Mouse (Mus musculus) left cerebral cortex, adult 8-10 months (tissue): ENCODE results near the gene Wnt7b. TPM values are rescaled to one million over a fixed set of nuclear protein-coding genes. Genes with fewer than 3 reads are reported as not detected.

Source experiments
- DNase-seq, 2 experiments: peaks; one replicate each; pipeline ENCODE4 v3.0.0; 2022; ENCODE audit warnings: low spot score in 2 of 2
- total RNA-seq, 4 experiments: library from RNA; stranded (reverse); gene quantifications; 2 replicates each; pipeline ENCODE4 v1.2.4; 2022

Gene Wnt7b
- total RNA-seq, 4 experiments from 2014 or later, result 30.9 to 37.9 (median 35.1) TPM

DNA sequence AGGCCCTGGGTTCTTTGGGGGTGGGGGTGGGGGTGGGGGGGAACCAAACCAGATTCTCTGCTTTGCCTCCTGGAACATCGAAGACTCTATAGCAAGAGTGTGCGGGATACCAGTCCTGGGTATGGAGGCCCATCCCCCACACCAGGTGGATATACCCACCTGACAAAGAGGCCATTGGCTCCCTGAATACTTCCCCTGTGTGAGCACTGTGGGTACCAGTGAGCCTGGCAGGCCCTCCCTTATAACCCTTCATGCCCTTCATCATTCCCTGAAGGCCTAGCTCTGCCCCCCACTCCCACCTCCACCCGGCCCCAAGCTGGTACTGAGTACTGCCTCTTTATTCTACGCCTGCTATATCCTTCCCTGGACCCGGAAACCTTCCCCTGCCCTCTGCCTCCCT, 19.7 kb upstream of the Wnt7b start:
- DNase-seq, result no peak

DNA sequence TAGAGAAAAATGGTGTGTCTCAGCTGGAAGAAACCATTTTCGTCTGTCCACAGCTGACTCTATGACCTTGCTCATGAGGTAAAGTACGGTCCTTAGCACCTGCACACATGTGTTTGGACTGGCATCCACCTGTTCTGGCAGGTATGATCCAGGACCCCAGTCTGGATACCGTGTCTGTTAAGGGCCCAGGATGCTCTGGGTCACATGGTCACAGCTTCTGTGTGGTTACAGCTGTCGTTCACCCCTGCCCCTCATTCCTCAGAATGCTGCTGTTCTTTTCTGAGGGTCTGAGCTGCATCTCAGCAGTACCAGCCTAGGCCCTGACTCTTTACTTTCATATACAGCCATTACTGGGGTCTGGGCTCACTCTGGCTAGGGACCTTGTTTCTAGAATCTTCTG, 18.9 kb upstream of the Wnt7b start:
- DNase-seq, result no peak

DNA sequence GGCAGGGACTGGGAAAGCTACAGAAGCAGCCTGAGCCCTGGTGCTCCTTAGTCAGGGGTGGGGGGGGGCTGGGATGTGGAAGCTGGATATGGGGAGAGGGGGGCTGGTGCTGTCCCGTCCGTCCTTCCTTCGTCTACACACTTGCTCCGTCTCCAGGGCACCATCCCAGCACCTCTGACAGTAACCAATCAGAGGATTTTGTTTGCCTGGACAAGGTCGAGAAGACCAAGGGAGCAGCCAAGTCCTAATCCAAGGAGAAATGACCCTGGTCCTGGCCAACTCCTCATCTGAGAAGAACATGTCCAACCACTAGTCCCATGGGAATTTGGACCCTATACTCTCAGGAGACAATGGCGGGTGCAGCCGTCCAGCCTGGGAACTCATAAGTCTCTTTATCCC, 18.4 kb upstream of the Wnt7b start:
- DNase-seq, result no peak

DNA sequence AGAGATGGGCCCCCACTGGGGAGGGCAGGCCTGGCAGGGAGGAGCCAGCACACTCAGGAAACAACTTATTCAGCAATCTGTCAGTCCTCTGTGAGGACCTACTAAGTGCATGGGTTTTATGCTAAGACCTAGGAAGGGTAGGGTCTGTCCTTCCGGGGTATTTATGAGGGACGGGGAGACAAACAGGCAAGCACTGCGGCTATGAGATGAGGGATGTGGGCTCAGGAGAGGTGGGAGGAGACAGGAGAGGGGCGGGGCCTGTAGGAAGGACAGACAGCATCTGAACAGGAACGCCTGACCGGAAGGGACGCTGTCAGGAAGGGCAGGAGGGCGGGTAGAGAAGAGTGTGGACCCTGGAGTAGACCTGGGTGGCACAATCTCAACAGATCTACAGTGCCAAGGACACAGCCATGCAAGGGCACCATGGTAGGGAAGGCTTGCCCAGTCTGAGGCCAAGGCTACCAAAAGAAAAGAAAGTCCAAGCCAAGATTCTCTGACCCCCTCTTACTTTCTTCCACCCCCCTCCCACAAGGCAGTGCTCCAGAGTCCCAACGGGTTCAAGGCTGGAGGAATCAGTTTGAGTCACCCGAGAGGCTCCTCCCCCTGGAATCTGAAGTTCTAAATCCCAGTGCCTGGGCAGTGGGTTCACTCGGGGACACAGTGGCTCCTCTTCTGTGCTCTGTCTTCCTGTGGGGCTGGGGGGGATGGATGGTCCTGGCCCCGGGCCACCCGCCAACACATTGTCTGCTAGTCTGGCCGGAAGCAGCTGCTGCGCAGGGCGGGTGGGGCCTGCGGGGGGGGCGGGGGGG, 17.8 kb upstream of the Wnt7b start:
- peak in 1 of 2 experiments; percentile 59 for DNase-seq

DNA sequence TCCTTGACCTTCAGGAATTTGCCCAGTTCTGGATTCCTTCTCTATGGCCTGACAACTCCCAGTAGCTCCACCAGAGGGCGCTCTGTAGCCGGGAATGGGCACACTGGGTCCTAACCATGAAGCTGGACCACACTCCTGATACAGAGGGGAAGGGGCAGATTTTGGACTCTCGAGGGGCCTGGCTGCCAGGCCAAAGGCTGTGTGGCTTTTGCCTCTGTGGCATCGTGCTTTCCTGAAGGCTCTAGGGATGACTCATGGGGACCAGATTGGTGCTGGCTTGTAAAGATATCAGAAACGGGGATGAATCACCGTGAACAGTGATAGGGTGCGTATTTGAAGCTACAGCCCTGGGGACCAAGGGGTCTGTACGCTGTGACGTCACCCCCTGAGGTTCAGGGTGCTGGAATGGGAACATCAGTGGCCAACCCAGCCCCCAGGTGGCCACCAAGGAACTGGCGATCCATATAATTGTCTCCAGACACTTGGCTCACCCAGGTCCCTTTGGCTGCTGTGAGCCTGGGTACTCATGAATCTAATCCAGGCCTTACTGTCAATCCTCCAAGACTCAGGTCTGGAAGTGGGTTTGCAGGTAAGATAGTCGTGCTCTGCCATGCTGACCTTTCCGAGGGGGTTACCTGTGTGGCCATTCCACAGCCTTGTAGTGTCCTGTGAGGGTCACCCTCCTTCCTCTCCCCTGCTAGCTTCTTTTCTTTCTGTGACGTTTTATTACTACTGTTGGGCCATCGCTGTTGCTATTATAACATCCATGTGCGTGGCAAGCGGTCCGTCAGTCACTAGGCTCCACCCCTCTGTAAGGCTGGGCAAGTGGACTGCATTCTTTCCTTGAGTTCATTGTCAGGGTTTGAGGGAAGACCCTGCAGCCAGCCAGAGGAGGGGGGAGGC, 17.0 kb upstream of the Wnt7b start:
- peak in 1 of 2 experiments; percentile 76 for DNase-seq

DNA sequence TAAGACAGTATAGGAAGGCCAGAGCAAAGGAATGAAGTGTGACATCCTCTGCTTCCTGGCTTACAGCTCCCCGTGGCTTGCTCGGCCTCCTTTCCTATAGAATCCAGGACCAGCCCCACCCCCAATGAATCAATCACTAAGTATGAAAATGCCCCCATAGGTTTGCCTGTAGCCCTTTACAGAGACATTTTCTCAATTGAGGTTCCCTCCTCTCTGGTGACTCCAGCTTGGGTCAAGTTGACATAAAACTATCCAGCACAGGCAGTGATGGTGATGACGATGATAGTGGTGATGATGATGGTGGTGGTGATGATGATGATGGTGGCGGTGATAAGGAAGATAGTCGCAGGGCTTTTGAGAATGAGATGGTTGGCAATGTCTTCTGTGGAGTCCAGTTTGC, 16.2 kb upstream of the Wnt7b start:
- DNase-seq, result no peak

DNA sequence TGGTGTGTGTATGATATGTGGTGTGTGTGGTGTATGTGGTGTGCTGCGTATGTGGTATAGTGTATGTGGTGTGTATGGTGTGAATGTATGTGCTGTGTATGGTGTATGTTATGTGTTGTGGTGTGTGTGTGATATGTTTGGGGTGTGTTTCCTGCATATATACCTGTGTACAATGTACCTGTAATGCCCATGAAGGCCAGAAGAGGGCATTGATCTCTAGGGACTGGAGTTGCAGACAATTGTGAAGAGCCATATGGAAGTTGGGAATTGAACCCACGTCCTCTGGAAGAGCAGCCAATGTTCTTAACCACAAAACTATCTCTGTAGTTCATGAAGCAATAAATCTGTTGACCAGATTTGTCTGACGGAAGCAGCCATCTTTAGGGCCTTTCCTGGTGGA, 15.1 kb upstream of the Wnt7b start:
- no peak for DNase-seq

DNA sequence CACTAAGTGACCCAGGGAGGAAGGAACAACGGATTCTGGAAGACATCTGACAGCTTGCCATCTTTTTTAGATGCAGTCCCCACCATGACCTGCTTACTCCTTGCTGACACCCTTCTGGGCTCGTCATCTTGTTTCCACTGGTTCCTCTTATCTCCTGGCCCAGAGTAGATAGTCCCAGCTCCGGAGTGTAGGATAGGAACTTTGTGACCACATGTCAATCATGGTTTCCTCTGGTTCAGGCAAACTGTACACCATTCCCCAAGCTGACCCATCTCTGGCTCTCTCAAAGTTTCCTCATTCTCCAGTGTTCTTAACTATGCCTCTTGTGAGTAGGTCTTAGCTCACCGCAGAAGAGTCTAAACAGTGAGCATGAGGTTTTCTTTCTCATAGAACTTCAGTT, 10.4 kb upstream of the Wnt7b start:
- DNase-seq, result no peak

DNA sequence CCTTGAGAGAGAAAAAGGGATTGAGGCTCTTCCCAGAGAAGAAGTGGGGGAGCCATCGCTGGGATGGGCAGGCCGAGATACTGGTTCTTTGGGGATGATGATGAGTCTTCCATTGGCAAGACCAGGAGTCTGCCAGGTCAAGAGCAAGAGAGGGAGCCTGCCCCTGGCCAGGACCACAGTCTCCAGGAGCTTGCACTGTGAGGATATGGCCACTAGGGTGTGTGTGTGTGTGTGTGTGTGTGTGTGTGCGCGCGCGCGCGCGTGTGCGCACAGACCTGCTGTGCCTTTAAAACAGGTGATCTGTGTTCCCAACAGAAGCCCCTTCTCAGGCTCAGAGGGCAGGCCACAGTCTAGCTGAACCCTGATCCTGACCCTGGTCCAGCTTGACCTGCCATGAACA, 8.6 kb upstream of the Wnt7b start:
- DNase-seq, result no peak

DNA sequence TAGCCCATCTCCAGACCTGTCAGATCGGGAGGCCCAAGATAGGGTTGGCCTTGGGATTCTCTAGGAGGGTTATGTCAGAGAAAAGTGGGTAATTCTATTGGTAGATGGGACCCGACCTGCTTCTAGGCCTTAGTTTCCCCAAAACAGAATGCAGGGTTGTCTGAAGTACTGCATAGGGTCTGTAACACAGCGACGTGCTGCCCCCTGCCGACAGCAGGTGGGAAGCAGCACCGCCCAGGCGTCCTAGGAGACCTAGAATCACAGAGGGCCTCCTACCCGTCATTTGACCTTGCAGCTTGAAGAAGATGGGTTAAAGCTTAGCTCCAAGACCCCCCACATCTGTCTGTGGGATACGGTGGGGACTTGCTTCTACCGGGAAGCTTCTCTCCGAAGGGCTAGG, 1.2 kb upstream of the Wnt7b start:
- peak in 1 of 2 experiments; percentile 64 for DNase-seq

DNA sequence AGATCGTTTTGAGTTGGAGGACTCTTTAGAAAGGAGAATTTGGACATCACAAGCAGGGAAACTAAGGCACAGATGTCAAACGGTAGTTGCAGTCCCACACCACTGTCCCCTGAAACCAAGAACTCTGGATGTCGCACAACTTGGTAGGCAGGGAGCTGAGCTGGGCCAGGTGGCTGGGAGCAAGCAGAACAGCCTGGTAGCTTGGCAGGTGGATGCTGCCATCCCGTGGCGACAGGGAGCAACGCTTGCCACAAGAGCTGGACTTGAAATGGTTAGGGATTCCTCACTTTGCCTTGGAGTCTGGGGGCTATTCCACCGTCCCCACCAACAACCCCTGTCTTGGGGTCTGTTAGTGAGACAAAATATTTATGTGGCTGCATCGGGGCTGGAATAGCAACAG, 751 bp upstream of the Wnt7b start:
- DNase-seq, result peak; percentile 60 to 67

DNA sequence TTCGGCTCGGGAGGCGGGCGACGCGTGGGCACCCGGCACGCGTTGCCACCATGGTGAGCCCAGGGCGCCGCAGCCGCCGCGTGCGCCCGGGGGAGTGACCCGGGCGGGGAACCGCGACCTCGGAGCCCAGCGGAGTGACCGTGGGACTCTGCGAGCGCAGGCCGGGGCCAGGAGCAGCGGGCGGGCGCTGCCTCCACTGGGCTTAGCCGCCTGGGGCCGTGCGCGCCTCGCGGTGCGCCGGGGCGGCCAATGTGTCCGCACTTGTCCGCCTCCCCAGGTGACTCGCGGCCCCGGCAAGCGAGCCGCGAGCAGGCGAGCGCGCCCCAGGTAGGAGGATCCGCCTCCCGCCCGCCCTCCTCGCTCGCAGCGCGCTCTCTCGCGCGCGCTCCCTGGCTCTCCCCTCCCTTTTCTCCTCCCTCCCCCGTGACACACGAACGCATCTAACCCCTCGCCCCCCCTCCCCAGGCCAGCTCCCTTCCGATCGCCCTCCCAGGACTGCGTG, 659 bp downstream of the Wnt7b start:
- no peak for DNase-seq

DNA sequence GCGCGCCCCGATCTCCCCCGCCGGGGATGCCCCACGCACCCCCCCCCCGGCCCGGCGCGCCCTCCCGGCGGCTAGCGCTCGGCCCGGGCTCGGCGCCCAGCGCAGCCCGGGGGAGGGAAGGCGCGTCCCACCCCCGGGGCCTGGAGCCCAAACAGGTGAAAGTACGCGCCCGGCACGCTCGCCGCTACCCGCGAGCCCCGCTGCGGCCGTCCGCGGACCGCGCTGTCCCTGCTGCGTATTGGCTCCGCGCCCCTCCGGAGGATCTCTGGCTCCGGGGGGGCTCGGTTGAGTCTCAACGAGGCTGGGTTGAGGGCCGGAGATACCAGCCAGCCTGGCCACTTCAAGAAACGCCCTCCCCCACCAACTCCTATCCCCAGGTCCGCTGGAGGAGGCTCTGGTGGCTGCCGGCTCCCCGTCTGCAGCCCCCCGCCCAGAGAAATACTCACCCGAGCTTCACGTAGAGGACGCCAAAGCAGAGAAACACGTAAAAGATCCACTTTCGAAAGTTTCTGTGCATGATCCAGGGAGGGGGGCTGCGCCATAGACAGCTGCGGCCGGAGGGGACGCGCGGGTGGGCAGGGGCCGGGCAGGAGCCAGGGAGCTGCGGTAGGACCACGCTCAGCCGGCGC, 1.2 kb downstream of the Wnt7b start:
- no peak for DNase-seq

DNA sequence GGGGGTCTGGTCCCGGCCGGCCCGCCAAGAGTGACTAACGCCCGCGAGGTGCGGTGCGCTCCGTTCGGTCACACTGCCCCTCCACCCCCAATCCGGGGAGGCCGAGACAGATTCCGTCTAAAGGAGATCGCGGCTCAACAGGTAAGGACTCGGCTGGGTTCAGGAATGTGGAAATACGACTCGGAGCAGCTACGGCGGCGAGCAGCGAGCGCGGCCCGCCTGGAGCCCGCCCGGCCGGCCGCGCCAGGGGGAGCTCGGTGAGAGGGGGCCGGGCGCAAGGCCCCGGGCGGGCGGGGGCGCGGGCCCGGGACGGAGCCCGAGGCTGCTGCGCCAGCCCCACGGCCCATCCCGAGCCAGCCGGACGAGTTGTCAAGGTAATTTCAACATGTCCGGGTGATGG, 1.8 kb downstream of the Wnt7b start:
- DNase-seq, result no peak

DNA sequence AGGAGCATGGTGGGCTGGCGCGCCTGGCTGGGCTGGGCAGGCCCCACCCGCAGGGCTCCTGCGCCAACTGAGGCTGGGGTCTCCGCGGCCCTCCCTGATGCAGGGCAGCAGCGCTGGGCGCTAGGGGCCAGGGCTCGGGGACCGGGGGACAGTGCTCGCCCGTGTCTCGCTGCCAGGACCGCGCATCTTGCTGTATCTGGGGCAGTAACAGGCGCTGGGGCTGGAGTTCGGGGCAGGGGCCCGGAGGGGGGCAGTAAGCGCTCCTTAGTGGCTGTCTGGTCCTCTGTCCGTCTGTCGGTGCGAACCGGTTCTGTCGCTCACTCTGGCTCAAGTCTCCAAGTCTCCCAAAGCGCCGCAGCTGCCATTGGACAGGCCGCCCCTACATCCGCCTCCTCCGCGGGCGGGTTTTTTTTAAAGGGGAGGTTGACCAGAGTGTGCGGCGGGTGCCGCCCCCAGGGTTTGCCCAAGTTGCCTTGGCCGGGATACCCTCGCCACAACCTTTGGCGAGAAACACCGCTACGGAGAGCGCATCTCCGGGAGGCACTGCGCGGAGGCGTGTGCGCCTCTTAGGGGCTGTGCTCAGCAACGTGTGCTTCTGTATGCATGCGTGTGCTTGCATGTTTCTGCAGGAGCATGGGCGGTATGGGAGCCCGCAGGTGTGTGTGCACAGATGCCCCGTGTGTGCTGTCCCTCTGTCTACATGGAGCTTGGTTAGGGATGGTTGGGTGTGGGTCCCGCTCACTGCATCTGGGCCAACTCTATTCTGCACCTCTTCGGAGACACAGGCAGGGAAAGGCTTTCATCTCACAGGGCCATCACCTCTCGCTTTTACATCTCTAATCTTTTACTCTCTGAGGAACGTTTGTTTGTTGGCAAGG, 4.5 kb downstream of the Wnt7b start:
- no peak for DNase-seq

DNA sequence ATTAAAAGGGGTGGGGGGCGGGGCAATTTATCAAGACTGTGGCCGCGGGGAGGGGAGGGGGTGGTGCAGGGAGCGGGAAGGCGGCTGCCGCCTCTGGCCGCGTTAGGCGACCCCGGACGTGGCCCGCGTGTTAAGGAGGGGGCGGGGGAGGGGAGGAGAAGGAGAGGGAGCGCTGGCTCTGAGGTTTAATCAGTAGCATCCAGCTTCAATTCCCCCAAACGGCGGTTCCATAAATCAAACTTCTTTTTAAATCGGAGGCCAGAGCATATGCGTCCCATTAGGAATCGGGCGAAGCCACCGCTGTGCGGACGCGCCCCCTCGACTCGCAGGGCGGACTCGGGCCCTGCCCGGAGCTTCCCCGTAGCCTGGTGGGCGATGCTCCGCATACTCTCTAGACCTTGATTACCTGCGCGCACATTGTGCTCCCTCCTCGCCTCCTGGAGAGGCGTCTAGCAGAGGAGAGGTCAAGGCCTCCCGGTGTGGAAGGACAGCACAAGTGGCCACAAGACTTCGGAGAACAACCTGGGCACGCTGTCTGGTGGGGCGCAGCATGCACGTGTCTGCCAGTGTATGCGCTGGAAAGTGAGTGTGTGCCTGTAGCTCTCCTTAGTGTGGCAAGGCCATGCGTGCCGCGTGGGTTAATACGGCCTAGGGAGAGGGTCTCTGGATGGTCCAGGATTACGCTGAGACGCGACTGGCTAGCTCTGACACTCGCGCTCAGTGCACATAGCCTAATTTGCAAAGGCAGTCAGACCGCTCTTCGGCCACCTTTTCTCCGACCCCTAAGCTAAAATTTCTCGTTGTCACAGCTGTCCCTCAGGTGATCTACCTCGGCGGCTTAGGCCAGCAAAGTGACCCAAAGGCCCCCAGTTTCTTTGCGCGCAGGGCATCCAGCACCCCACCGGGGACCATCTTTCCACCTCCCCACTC, 5.5 kb downstream of the Wnt7b start:
- DNase-seq, result no peak

DNA sequence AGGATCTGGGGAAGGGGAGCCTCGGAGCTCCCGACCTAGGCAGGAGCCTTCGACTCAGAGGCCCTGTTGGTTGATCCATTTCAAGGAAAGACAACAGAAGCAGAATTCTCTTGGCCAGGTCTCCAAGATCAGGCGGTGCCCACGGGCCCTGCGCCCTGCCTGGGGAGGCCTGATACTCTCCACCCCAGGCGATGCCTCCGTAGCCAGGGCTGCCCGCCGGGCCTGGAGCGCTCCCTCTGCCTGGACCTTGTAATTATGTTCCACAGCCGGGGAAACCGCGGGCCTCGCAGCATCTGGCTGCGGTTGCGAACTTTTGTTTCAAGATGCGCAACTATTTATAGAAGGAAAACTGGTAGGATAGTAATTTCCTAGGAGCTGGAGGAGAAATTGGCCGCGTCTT, 6.2 kb downstream of the Wnt7b start:
- no peak for DNase-seq

DNA sequence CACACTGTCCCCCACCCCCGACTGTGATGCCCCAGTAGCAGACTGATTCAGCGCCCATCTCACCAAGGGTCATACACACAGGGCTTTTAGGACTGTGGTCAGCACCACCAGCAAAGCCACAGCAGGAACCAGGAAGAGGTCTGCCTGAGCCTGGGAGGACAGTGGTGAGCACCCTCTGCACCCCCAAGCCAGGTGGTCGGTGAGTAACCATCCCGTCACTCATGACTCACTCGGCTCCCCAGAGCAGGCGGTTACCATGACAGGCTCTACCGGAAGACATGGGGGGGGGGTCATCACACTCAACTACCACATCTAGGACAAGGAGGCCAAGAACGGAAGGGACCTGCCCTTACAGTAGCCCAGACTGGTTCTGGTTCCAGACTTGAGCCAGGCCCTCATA, 7.7 kb downstream of the Wnt7b start:
- no peak for DNase-seq

DNA sequence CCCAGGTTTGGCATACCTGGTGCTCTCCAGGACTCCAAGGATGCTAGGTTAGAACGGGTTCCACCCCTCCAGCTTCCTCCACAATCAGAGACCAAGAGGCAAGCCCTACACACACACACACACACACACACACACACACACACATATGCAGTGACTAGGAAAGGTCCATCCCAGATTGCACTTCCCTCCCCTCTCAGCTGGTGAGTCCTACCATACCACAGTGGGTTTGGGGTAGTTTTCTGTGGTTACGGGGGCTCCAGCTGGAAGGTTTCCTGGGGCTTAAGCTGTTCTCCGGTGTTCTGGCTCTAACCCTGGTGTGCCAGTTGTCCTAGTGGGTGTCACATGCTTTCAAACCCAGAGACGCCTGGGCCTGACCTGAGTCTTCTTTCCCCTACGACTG, 8.2 kb downstream of the Wnt7b start:
- no peak for DNase-seq
